Mouse (Mus musculus) forebrain, embryonic 10.5 days (tissue): ENCODE data around the gene Nfe2. TPM values are rescaled to one million over a fixed set of nuclear protein-coding genes. Genes with fewer than 3 reads are reported as not detected.

Experiments used
- DNase-seq: peaks from one replicate; pipeline ENCODE4 v3.0.0-alpha.2; 2017; ENCODE audit warnings: low spot score; ENCODE audit errors: extremely low spot score
- H3K27ac ChIP-seq: fragments of 300-500 bp; sonication (generic); 2 replicates; pipeline ENCODE4 v1.5.1; 2016; ENCODE audit warnings: mild to moderate bottlenecking
- H3K27me3 ChIP-seq: fragments of 300-500 bp; sonication (generic); 2 replicates; pipeline ENCODE4 v1.6.1; 2016; ENCODE audit warnings: mild to moderate bottlenecking; ENCODE audit not compliant: poor library complexity, severe bottlenecking
- H3K36me3 ChIP-seq: fragments of 300-500 bp; sonication (generic); replicated peaks from 2 replicates; pipeline ENCODE4 v1.6.1; 2016; ENCODE audit warnings: mild to moderate bottlenecking, moderate library complexity
- H3K4me1 ChIP-seq: fragments of 300-500 bp; sonication (generic); 2 replicates; pipeline ENCODE4 v1.6.1; 2016
- H3K4me3 ChIP-seq: fragments of 300-500 bp; sonication (generic); 2 replicates; pipeline ENCODE4 v1.5.1; 2016; ENCODE audit warnings: mild to moderate bottlenecking, moderate library complexity
- H3K9me3 ChIP-seq: fragments of 300-500 bp; sonication (generic); 2 replicates; pipeline ENCODE4 v1.6.1; 2016; ENCODE audit warnings: mild to moderate bottlenecking, moderate library complexity
- WGBS: fragments of 180-500 bp; shearing (Covaris S2); methylation state at CpG from one replicate; pipeline ENCODE4 v1.1.7; 2016; 5-methylcytosine and 5-hydroxymethylcytosine counted together
- microRNA counts: library from miRNA; unstranded; fragments of <30 nt; microRNA quantifications from one replicate; lab custom pipeline; 2017
- microRNA-seq: library from miRNA; unstranded; fragments of <30 nt; microRNA quantifications from one replicate; pipeline ENCODE4, GENCODE M21; 2017
- polyA plus RNA-seq: library from polyadenylated mRNA; unstranded; fragments of >200 nt; fragmentation: Nextera tagmentation; extraction: Ambion mirVana; gene quantifications from 2 replicates; pipeline ENCODE4 v1.2.1, GENCODE M21; 2016

Nfe2 gene
- polyA plus RNA-seq, 1 experiment from 2014 or later: 8.3 TPM

- peaks cover 51% of the 10 kb centered on the region for H3K4me1 ChIP-seq
- under 1% methylated on average over 15 of the region's 15 CpGs for WGBS
Measured at GRCm38 (mm10) chr15:103214971-103215907, 43.0 kb downstream of the Nfe2 start.

DNA sequence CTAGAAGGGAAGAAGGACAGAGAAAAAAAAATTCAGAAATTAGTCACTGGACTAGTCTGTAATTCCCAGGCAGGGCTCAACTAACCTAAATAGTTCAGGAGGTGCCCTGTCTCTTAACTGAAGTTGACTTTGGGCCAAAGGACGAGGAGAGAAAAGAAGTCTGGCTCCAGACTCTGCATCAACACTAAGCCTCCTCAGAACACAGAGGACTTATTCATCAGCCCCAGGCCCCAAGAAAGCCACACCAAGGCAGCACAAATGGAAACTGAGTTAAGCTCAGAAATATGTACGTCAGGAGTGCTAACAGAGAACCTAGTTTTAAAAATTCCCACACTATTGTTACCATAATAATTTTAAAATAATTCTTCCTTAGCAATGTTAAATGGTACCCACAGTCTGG, 44.1 kb downstream of the Nfe2 start:
- no peaks in the 10 kb centered on the region for H3K27me3 ChIP-seq
- H3K9me3 ChIP-seq: no peaks in the 10 kb centered on the region
- no peak for DNase-seq
- peak overlapping the region; percentile 52 for H3K4me3 ChIP-seq
- peaks cover 48% of the 10 kb centered on the region for H3K36me3 ChIP-seq
- peaks cover 51% of the 10 kb centered on the region for H3K4me1 ChIP-seq
- peak overlapping the region; percentile 92 for H3K27ac ChIP-seq
- WGBS: 20% methylated on average over 2 of the region's 2 CpGs

More at GRCm38 (mm10) chr15:103214971-103215907, 43.0 kb downstream of the Nfe2 start:
- Histone ChIP-seq H3K9me3 (no peaks in the 10 kb centered on the region), H3K4me3 (peak overlapping the region; percentile 52), H3K27me3 (no peaks in the 10 kb centered on the region), H3K27ac (peak overlapping the region; percentile 92), H3K36me3 (peaks cover 48% of the 10 kb centered on the region)
- peak; percentile 90 for DNase-seq

- DNase-seq: no peak
- Histone ChIP-seq H3K9me3 (no peaks in the 10 kb centered on the region), H3K4me1 (no peaks in the 10 kb centered on the region), H3K27ac (no peak overlapping the region), H3K27me3 (no peaks in the 10 kb centered on the region), H3K4me3 (no peak overlapping the region), H3K36me3 (peaks cover 100% of the 10 kb centered on the region)
- 71% methylated on average over 2 of the region's 2 CpGs for WGBS
Measured at GRCm38 (mm10) chr15:103205156-103205555, 53.0 kb downstream of the Nfe2 start.

GRCm38 (mm10) chr15:103202088-103202793, 56.0 kb downstream of the Nfe2 start:
- no peaks in the 10 kb centered on the region for H3K27me3 ChIP-seq
- DNase-seq: no peak
- H3K36me3 ChIP-seq: peaks cover 100% of the 10 kb centered on the region
- H3K4me3 ChIP-seq: no peak overlapping the region
- H3K27ac ChIP-seq: no peak overlapping the region
- 86% methylated on average over 6 of the region's 6 CpGs for WGBS
- H3K9me3 ChIP-seq: no peaks in the 10 kb centered on the region
- H3K4me1 ChIP-seq: no peaks in the 10 kb centered on the region

MicroRNAs encoded within 50 kb of the gene (microRNA counts, 519-probe panel; counts per million panel counts)
- microRNA mmu-miR-148b (lab: Ali Mortazavi, UCI): 5,622 counts per million, percentile 89 among the panel's probes with 10 or more counts

Small RNAs within 50 kb of the gene (microRNA-seq; reads per million reads assigned to microRNA genes)
- 327 reads per million, percentile 61 among the genes with 10 or more reads in this experiment for gene Mir148b

Other genes starting within 250 kb of the Nfe2 start
- gene Hoxc4, start 239.5 kb downstream of the Nfe2 start, polyA plus RNA-seq: not detected in 2 replicates
- gene Smug1, start 91.3 kb downstream of the Nfe2 start, polyA plus RNA-seq: 21.7 and 21.8 TPM in 2 replicates
- gene Cbx5, start 18.6 kb downstream of the Nfe2 start, polyA plus RNA-seq: 212 and 221 TPM in 2 replicates
- 1,920 and 1,979 TPM in 2 replicates for gene Hnrnpa1, start 18.0 kb downstream of the Nfe2 start, polyA plus RNA-seq
- gene Copz1, start 14.3 kb upstream of the Nfe2 start, polyA plus RNA-seq: 279 and 280 TPM in 2 replicates
- 0.14 and 0.36 TPM in 2 replicates for gene Gpr84, start 52.2 kb upstream of the Nfe2 start, polyA plus RNA-seq
- 23.1 and 23.6 TPM in 2 replicates for gene Zfp385a, start 81.7 kb upstream of the Nfe2 start, polyA plus RNA-seq
- 22.8 and 25.6 TPM in 2 replicates for gene Itga5, start 108.4 kb upstream of the Nfe2 start, polyA plus RNA-seq
- gene Gtsf1, start 172.1 kb upstream of the Nfe2 start, polyA plus RNA-seq: not detected in 2 replicates
- gene Gtsf2, start 190.1 kb upstream of the Nfe2 start, polyA plus RNA-seq: 0.41 TPM in 1 of 2 replicates, not detected in the other
- 1.2 and 1.3 TPM in 2 replicates for gene Nckap1l, start 195.4 kb upstream of the Nfe2 start, polyA plus RNA-seq
- 19.1 and 19.6 TPM in 2 replicates for gene Pde1b, start 244.6 kb upstream of the Nfe2 start, polyA plus RNA-seq